Mouse (Mus musculus) forebrain, embryonic 15.5 days (tissue): ENCODE measurements at regions not wholly inside any gene's neighbourhood (a gene's known extent, or its start where the extent isn't known, plus 50 kb on each side); places are given as distances from the start of the nearest gene placed in this dataset.

ENCODE experiments used
- ATAC-seq: fragments of 200-750 bp; cut with Nextera tagmentation; replicated peaks from 2 replicates; pipeline ENCODE4 v1.8.0; 2017; ENCODE audit warnings: mild to moderate bottlenecking, moderate TSS enrichment, moderate library complexity
- H3K27ac ChIP-seq: fragments of 300-500 bp; sonication (generic); replicated peaks from 2 replicates; pipeline ENCODE4 v1.5.1; 2015; ENCODE audit warnings: mild to moderate bottlenecking, inconsistent platforms
- H3K27me3 ChIP-seq: fragments of 300-500 bp; sonication (generic); 2 replicates; pipeline ENCODE4 v1.6.1; 2015; ENCODE audit warnings: inconsistent platforms
- H3K36me3 ChIP-seq: fragments of 300-500 bp; sonication (generic); 2 replicates; pipeline ENCODE4 v1.6.1; 2015; ENCODE audit warnings: mild to moderate bottlenecking, inconsistent platforms
- H3K4me1 ChIP-seq: fragments of 300-500 bp; sonication (generic); 2 replicates; pipeline ENCODE4 v1.6.1; 2015; ENCODE audit warnings: inconsistent platforms
- H3K4me2 ChIP-seq: fragments of 300-500 bp; sonication (generic); replicated peaks from 2 replicates; pipeline ENCODE4 v1.6.1; 2015; ENCODE audit warnings: mild to moderate bottlenecking, inconsistent platforms
- H3K4me3 ChIP-seq: fragments of 300-500 bp; sonication (generic); 2 replicates; pipeline ENCODE4 v1.5.1; 2015; ENCODE audit warnings: mild to moderate bottlenecking, inconsistent platforms
- H3K9ac ChIP-seq: fragments of 300-500 bp; sonication (generic); replicated peaks from 2 replicates; pipeline ENCODE4 v1.6.1; 2015; ENCODE audit warnings: mild to moderate bottlenecking, inconsistent platforms
- H3K9me3 ChIP-seq: fragments of 300-500 bp; sonication (generic); 2 replicates; pipeline ENCODE4 v1.6.1; 2016; ENCODE audit warnings: inconsistent platforms
- WGBS: fragments of 180-500 bp; shearing (Covaris S2); methylation state at CpG from one replicate; pipeline ENCODE4 v1.1.7; 2015; ENCODE audit warnings: mixed read lengths; 5-methylcytosine and 5-hydroxymethylcytosine counted together

GRCm38 (mm10) chr5:97654414-97654813, 197.6 kb upstream of the Gk2 start:
- H3K9ac ChIP-seq, result peak overlapping the region; percentile 11; the same call in 1 of the 2 replicates
- ATAC-seq, result peak; percentile 89
- peak overlapping the region; percentile 32 for H3K4me2 ChIP-seq
- H3K27ac ChIP-seq, result peak overlapping the region; percentile 79
- peak overlapping the region; percentile 12; the same call in 1 of the 2 replicates for H3K4me3 ChIP-seq
- H3K27me3 ChIP-seq, result no peaks in the 10 kb centered on the region
- WGBS, result 8% methylated on average over 12 of the region's 12 CpGs
- no peaks in the 10 kb centered on the region for H3K36me3 ChIP-seq
- no peaks in the 10 kb centered on the region for H3K9me3 ChIP-seq
- peaks cover 27% of the 10 kb centered on the region for H3K4me1 ChIP-seq

- Histone ChIP-seq H3K27me3 (no peaks in the 10 kb centered on the region), H3K9me3 (no peaks in the 10 kb centered on the region), H3K4me3 (no peak overlapping the region), H3K27ac (peak overlapping the region; percentile 54), H3K36me3 (no peaks in the 10 kb centered on the region), H3K4me1 (peaks cover 25% of the 10 kb centered on the region), H3K9ac (no peak overlapping the region), H3K4me2 (0 out of 2 replicates have a peak overlapping the region, but pooled peaks have one; percentile 10)
- peak; percentile 71; the same call in 1 of the 2 replicates for ATAC-seq
- 56% methylated on average over 13 of the region's 13 CpGs for WGBS
Measured at GRCm38 (mm10) chr5:97642251-97642650, 185.4 kb upstream of the Gk2 start.

- H3K4me3 ChIP-seq, result no peak overlapping the region
- peak overlapping the region; percentile 87 for H3K27ac ChIP-seq
- peak overlapping the region; percentile 27 for H3K4me2 ChIP-seq
- 68% methylated on average over 12 of the region's 12 CpGs for WGBS
- H3K4me1 ChIP-seq, result peaks cover 25% of the 10 kb centered on the region
- no peaks in the 10 kb centered on the region for H3K9me3 ChIP-seq
- H3K9ac ChIP-seq, result no peak overlapping the region
- no peaks in the 10 kb centered on the region for H3K36me3 ChIP-seq
- H3K27me3 ChIP-seq, result no peaks in the 10 kb centered on the region
- ATAC-seq, result peak; percentile 38; the same call in 1 of the 2 replicates
Measured at GRCm38 (mm10) chr5:97641646-97642045, 184.8 kb upstream of the Gk2 start.

- H3K4me1 ChIP-seq, result peaks cover 5% of the 10 kb centered on the region
- H3K27ac ChIP-seq, result no peak overlapping the region
- ATAC-seq, result no peak
- H3K4me3 ChIP-seq, result no peak overlapping the region
- H3K9me3 ChIP-seq, result no peaks in the 10 kb centered on the region
- no peaks in the 10 kb centered on the region for H3K36me3 ChIP-seq
- no peak overlapping the region for H3K9ac ChIP-seq
- no peaks in the 10 kb centered on the region for H3K27me3 ChIP-seq
- 64% methylated on average over 7 of the region's 7 CpGs for WGBS
- H3K4me2 ChIP-seq, result no peak overlapping the region
Measured at GRCm38 (mm10) chr5:97636357-97636756, 179.5 kb upstream of the Gk2 start.

GRCm38 (mm10) chr5:97633766-97634165, 176.9 kb upstream of the Gk2 start:
- Histone ChIP-seq H3K9me3 (no peaks in the 10 kb centered on the region), H3K27me3 (no peaks in the 10 kb centered on the region)
- ATAC-seq, result no peak

GRCm38 (mm10) chr5:97632791-97633190, 176.0 kb upstream of the Gk2 start:
- WGBS, result 80% methylated on average over 7 of the region's 7 CpGs
- ATAC-seq, result no peak
- Histone ChIP-seq H3K27ac (no peak overlapping the region), H3K9me3 (no peaks in the 10 kb centered on the region), H3K36me3 (no peaks in the 10 kb centered on the region), H3K4me1 (0 out of 2 replicates have a peak, but pooled peaks cover 4% of the 10 kb centered on the region), H3K9ac (no peak overlapping the region), H3K4me2 (no peak overlapping the region), H3K27me3 (no peaks in the 10 kb centered on the region), H3K4me3 (no peak overlapping the region)

More at GRCm38 (mm10) chr5:97633766-97634165, 176.9 kb upstream of the Gk2 start:
- H3K9ac ChIP-seq, result no peak overlapping the region
- no peak overlapping the region for H3K4me3 ChIP-seq
- WGBS, result 66% methylated on average over 6 of the region's 6 CpGs
- 0 out of 2 replicates have a peak, but pooled peaks cover 4% of the 10 kb centered on the region for H3K4me1 ChIP-seq
- no peak overlapping the region; the same call in 1 of the 2 replicates for H3K27ac ChIP-seq
- H3K4me2 ChIP-seq, result no peak overlapping the region
- no peaks in the 10 kb centered on the region for H3K36me3 ChIP-seq

- Histone ChIP-seq H3K4me3 (no peak overlapping the region), H3K4me2 (no peak overlapping the region), H3K27ac (no peak overlapping the region), H3K36me3 (no peaks in the 10 kb centered on the region), H3K9me3 (no peaks in the 10 kb centered on the region), H3K9ac (no peak overlapping the region), H3K4me1 (no peaks in the 10 kb centered on the region), H3K27me3 (no peaks in the 10 kb centered on the region)
- 86% methylated on average over 3 of the region's 3 CpGs for WGBS
- ATAC-seq, result no peak
Measured at GRCm38 (mm10) chr5:97625200-97625599, 168.4 kb upstream of the Gk2 start.

GRCm38 (mm10) chr5:97619890-97620289, 163.1 kb upstream of the Gk2 start:
- no peaks in the 10 kb centered on the region for H3K36me3 ChIP-seq

GRCm38 (mm10) chr5:97618411-97618810, 161.6 kb upstream of the Gk2 start:
- Histone ChIP-seq H3K4me2 (no peak overlapping the region), H3K27ac (no peak overlapping the region), H3K4me1 (no peaks in the 10 kb centered on the region), H3K9me3 (no peaks in the 10 kb centered on the region), H3K9ac (no peak overlapping the region), H3K27me3 (no peaks in the 10 kb centered on the region), H3K36me3 (no peaks in the 10 kb centered on the region), H3K4me3 (no peak overlapping the region)
- WGBS, result 91% methylated on average over 4 of the region's 4 CpGs
- no peak for ATAC-seq

More at GRCm38 (mm10) chr5:97619890-97620289, 163.1 kb upstream of the Gk2 start:
- H3K27ac ChIP-seq, result no peak overlapping the region
- H3K9ac ChIP-seq, result no peak overlapping the region
- H3K9me3 ChIP-seq, result no peaks in the 10 kb centered on the region
- no peak overlapping the region for H3K4me3 ChIP-seq
- no peak overlapping the region for H3K4me2 ChIP-seq
- H3K4me1 ChIP-seq, result no peaks in the 10 kb centered on the region
- H3K27me3 ChIP-seq, result no peaks in the 10 kb centered on the region
- ATAC-seq, result no peak
- 86% methylated on average over 2 of the region's 2 CpGs for WGBS

GRCm38 (mm10) chr5:97602176-97602575, 145.4 kb upstream of the Gk2 start:
- Histone ChIP-seq H3K4me2 (no peak overlapping the region), H3K9me3 (no peaks in the 10 kb centered on the region), H3K9ac (no peak overlapping the region), H3K27me3 (no peaks in the 10 kb centered on the region), H3K4me1 (0 out of 2 replicates have a peak, but pooled peaks cover 2% of the 10 kb centered on the region), H3K27ac (no peak overlapping the region), H3K4me3 (no peak overlapping the region), H3K36me3 (no peaks in the 10 kb centered on the region)
- 81% methylated on average over 6 of the region's 6 CpGs for WGBS
- ATAC-seq, result no peak

- no peak overlapping the region for H3K9ac ChIP-seq
- no peaks in the 10 kb centered on the region for H3K36me3 ChIP-seq
- H3K9me3 ChIP-seq, result no peaks in the 10 kb centered on the region
- H3K4me2 ChIP-seq, result no peak overlapping the region
- no peak for ATAC-seq
- 0 out of 2 replicates have a peak, but pooled peaks cover 2% of the 10 kb centered on the region for H3K4me1 ChIP-seq
- H3K27me3 ChIP-seq, result no peaks in the 10 kb centered on the region
- H3K27ac ChIP-seq, result no peak overlapping the region
- WGBS, result 78% methylated on average over 2 of the region's 2 CpGs
- no peak overlapping the region for H3K4me3 ChIP-seq
Measured at GRCm38 (mm10) chr5:97601384-97601783, 144.6 kb upstream of the Gk2 start.

GRCm38 (mm10) chr5:97598741-97599140, 141.9 kb upstream of the Gk2 start:
- no peak overlapping the region for H3K4me3 ChIP-seq
- no peaks in the 10 kb centered on the region for H3K27me3 ChIP-seq
- 71% methylated on average over 9 of the region's 9 CpGs for WGBS
- ATAC-seq, result 0 out of 2 replicates have a peak, but pooled peaks have one; percentile 8
- peaks cover 10% of the 10 kb centered on the region; the same call in 1 of the 2 replicates for H3K4me1 ChIP-seq
- H3K9ac ChIP-seq, result no peak overlapping the region
- H3K36me3 ChIP-seq, result no peaks in the 10 kb centered on the region
- H3K9me3 ChIP-seq, result no peaks in the 10 kb centered on the region
- H3K27ac ChIP-seq, result no peak overlapping the region
- H3K4me2 ChIP-seq, result no peak overlapping the region

- no peak overlapping the region for H3K4me3 ChIP-seq
- H3K4me1 ChIP-seq, result peaks cover 13% of the 10 kb centered on the region; the same call in 1 of the 2 replicates
- ATAC-seq, result no peak
- no peak overlapping the region for H3K4me2 ChIP-seq
- 63% methylated on average over 2 of the region's 2 CpGs for WGBS
- no peak overlapping the region for H3K27ac ChIP-seq
- H3K9ac ChIP-seq, result no peak overlapping the region
- H3K36me3 ChIP-seq, result no peaks in the 10 kb centered on the region
- H3K9me3 ChIP-seq, result no peaks in the 10 kb centered on the region
- H3K27me3 ChIP-seq, result no peaks in the 10 kb centered on the region
Measured at GRCm38 (mm10) chr5:97595916-97596315, 139.1 kb upstream of the Gk2 start.
